Mouse (Mus musculus) erythroblast, adult 5-6 weeks (primary cell): ENCODE measurements around the gene Elane. TPM values are rescaled to one million over a fixed set of nuclear protein-coding genes. Genes with fewer than 3 reads are reported as not detected.

Experiments used
- ATAC-seq: replicated peaks from 2 replicates; pipeline ENCODE4 v1.8.0; 2016; ENCODE audit warnings: moderate number of reproducible peaks, mild to moderate bottlenecking, moderate TSS enrichment, inconsistent platforms; ENCODE audit not compliant: poor library complexity, low FRiP score, severe bottlenecking
- total RNA-seq, 2 experiments: library from RNA; stranded (forward) in 1 of 2; stranded (reverse) in 1 of 2; fragments of 150-400 nt in 1 of 2; fragments of 200-764, 138-1000 nt in 1 of 2; gene quantifications; 2 replicates each; pipeline versions ENCODE4 v1.2.3 to v1.2.4; 2015 to 2017; ENCODE audit warnings: low replicate concordance in 2 of 2

Gene Elane
- total RNA-seq, 2 experiments from 2014 or later = 405 to 996 TPM

GRCm38 (mm10) chr10:79856704-79857451 lies 29.2 kb upstream of the Elane start:
- no peak for ATAC-seq

DNA sequence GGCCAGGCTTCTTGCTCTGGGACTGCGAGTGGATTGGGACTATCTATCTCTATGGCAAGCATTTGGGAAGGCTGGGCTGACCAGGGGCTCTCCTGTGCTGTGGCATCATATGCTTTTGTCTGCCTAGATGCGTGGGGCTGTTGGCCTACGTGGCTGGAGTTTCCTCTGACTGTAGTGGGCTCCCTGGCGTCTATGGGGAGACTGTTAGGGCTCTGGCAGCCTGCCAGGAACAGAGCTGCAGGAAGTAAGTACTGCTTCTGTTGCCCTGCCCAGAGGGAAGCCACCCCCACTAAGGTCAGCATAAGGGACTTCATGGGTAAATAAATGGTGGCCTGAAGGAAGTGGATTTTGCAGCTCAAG lies 28.6 kb upstream of the Elane start:
- no peak for ATAC-seq

- ATAC-seq = no peak
These were observed 28.2 kb upstream of the Elane start for GRCm38 (mm10) chr10:79857894-79858293.

DNA sequence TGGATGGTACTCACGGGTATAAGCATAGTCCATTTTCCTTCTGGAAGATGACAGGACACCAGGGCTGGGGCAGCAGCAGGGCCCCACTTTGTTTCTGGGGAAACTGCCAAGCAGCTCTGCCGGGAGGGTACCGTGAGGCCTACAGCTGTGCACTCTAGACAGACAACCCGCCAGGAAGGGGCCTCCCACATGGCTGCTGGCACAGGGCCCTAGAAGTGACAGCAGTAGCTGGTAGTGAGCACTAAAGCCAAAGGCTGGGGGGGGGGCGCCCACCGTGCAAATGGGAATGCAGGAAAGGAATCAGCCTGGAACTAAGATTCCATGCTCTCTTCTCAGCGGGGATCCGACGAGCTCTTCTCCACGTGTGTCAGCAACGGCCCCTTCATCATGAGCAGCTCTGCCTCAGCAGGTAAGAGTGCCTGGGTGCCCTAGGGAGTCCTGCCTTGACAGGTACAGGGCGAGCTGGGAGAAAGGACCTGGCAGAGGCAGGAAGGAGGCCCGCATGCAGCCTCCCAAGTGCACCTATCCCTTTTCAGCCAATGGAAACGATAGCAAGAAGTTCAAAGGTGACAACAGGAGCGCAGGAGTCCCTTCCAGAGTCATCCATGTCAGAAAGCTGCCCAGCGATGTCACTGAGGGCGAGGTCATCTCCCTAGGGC lies 27.5 kb upstream of the Elane start:
- ATAC-seq = no peak

- ATAC-seq = no peak
These were observed 26.9 kb upstream of the Elane start for GRCm38 (mm10) chr10:79859116-79859515.

DNA sequence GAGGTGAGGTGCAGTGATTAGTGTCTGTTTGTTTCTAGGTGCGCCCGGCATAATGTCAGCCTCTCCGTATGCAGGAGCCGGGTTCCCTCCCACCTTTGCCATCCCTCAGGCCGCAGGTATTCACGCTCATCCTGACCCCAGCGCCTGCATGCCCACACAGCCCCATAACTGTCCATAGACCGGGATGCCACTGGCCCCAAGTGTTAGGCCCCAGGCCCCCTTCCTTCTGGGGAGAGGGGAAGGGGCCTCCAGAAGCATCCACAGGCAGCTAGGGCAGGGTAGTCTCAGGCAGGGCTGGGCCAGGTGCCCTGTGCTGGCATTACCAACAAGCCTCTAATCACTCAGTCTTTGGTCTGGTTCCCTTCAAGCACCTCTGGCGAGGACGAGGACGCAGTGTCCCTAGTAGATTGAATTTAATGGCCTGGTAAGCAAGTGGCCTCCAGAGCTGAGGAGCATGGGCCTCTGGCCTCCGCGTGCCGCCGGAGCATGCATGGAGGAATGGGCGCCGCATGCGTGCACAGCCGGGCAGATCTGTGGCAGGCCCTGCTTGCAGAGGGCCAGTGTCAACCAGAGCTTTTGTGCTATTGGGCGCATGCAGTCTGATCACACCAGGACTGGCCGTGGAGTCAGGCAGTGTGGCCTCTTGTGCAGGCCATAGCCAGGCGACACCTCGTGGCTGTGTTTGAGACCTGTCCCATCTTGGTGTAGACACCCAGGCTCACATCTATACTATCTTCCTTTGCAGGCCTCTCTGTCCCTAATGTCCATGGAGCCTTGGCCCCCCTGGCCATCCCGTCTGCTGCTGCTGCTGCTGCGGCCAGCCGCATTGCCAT lies 25.8 kb upstream of the Elane start:
- no peak for ATAC-seq

DNA sequence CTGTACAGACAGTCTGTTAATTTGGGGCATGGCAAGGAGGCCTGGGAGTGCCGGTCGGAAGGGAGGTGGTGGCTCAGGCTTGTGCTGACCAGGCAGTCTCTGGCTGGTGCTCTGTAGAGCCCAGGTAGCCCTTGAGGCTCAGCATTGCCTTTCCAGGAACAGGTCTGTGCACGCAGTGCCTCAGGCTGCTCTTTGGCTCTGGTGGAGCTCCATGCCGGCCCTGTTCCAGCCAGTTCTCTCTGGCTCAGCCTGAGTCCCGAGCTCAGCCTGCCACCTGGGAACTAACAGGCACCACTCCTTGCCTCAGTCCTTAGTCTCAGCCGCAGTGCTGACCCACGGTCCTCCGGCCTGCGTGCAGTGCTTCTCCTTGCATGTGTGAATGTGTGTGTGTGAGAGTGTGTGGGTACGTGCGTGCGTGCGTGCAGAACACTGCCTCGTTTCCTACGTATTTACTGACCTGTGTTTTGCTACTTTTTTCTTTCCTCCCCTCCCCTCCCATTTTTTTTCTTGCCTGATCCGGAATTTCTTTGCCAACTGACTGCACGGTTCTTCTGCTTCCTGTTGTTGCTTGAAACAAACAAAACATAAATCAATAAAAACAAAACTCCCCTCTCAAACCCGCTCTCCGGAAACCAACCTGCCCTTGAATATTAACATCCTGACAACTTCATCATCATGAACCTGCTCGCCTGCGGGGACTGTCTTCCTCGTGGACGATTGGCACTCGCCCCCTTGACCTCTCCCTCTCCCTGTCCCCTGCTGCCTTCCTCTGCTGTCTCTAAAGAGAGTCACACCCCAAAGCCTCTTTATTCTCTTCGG lies 24.6 kb upstream of the Elane start:
- ATAC-seq = no peak

- ATAC-seq = no peak
These were observed 23.8 kb upstream of the Elane start for GRCm38 (mm10) chr10:79862049-79862788.

DNA sequence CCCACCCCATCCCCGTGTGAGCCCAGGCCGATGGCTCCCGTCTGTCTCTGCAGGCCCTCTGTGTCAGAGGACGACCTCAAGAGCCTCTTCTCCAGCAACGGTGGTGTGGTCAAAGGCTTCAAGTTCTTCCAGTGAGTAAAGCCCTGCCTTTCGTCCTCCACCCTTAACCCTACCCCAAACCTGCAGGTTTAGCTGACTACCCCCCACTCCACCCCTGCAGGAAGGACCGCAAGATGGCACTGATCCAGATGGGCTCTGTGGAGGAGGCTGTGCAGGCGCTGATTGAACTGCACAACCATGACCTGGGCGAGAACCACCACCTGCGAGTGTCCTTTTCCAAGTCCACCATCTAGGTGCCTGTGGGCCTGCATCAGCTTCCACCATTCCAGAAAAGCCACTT lies 23.1 kb upstream of the Elane start:
- no peak for ATAC-seq

DNA sequence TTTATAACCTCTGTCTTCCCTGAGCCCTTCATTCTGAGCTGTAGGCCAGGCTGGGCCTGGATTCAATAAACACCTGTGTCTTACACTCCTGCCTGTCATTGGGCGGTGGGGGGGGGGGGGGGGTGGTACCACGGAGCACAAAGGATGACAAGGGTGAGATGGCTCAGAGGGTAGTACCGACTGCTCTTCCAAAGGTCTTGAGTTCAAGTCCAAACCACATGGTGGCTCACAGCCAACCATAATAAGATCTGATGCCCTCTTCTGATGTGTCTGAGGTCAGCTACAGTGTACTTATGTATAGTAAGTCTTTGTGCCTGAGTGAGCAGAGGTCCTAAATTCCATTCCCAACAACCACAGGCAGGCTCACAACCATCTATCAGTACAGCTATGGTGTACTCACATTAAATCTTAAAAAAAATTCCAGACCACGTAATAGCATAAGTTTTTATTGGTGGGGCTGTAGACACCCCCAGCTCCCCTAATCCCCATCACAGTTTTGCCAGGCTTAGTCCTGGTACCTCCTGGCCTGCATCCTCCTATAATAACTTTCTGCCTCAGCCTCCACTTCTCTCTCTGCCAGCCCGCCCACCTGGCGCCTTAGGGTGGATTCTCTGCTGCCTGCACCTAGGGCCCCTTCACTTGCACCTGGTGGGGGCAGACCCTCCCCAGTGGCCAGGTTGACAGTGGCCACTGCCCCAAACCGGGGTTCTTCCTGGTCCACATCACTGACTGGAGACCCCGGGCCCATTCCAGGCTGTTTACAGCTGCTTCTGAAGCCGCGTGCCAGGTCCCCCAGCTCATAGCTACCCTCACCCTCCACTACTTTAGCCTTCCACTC lies 21.5 kb upstream of the Elane start:
- ATAC-seq = no peak

DNA sequence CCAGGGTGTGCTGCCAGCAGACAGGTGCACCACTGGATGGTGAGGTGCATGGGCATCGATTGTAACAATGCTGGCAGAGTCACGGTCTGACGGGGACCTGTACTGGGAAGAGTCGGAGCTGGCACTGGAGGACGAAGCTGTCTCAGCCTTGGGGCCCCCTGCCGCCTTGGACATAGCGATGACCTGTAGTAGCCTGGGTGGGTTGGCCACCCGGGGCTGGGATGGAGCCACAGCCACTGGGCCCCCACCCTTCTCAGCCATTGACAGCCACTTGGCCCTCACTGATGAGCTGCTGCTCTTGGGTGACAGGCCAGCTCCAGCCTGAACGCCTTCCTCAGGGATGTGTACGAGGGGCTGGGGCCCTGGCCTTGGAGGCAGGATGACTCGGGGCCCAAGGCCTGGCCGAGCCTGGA lies 20.9 kb upstream of the Elane start:
- ATAC-seq = no peak

DNA sequence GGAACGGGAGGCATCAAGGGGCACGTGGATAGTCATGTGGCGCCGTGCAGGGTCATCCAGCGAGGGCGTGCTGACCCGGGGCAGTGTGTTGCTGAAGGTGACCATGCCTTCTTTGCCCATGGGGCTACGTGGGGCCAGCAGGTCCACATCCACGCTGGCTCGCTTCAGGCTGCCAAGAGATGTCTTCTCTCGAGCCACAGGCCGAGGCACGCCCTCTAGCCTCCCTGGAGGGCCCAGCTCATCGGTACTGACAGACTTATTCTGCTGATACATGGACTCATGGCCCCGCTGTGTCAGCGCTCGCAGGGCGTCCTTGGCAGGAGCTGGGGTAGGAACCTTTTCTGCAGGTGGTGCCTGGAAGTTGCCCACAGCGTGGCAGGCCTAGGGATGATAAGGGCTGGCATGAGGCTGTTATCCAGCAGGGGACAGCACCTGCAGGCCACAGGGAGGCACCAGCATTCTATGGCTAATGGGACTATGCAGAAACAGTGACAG lies 20.2 kb upstream of the Elane start:
- ATAC-seq = no peak

GRCm38 (mm10) chr10:79866601-79867000 lies 19.4 kb upstream of the Elane start:
- ATAC-seq = no peak

DNA sequence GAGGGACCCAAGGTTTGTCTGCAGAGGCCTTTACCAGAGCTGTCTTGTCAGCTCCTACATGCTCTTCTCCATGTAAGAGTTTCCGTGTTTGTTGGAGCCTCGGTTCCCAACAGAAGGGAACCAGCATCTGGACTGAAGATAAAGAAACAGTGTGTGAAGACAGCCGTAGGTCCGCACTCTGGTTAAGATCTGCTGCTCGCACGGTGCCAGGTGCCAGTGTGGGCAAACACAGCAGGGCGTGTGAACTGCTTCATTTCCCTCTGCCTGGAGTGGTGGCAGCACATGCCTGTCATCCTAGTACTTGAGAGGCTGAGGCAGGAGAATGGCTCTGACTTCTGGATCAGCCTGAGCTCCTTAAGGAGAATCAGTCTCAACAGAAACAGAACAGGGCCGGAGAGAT lies 14.2 kb upstream of the Elane start:
- ATAC-seq = no peak

DNA sequence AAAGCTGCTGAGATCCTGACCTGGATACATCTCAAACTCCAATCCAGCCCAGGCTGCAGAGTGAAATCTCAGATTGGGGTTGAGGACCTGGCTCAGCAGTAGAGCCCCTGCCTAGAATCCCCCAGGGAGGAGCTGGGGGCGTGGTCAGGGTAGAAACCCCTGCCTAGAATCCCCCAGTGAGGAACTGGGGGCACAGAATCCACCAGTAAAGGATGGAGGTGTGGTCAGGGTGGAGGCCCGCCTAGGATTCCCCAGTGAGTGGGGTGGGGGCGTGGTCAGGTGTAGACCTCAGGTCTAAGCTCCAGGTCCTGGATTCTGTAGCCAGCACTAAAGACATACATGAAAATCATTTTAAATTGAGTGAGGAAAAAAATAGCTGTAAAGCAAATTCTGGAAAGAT lies 13.2 kb upstream of the Elane start:
- no peak for ATAC-seq

GRCm38 (mm10) chr10:79873313-79873712 lies 12.7 kb upstream of the Elane start:
- ATAC-seq = no peak

DNA sequence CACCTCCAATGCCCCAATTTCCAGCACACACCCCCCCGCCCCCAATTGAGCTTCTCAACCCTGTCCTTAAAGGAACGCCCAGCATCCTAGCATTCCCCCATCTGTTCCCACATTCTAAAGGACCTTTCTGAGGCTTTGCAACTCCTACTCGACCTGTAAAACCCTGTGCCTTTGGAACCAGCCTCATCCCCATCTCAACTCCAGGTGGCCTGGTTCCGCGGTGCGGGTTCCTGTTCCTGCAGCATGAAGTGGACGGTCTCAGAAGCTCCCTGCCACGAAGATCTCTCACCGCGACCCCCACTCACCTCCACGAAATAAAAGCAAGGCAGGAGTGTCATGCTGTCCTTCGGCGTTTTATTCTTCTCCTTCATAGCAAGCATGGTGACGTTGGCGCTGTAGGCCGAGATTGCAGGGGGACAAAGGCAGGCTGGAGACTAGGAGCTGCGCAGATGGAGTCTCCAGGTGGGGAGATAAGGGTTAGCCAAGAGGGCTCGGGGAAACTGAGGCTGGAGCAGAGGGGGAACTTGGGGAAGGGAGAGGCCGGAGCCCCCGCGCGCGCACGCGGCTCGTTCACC lies 12.2 kb upstream of the Elane start:
- no peak for ATAC-seq

DNA sequence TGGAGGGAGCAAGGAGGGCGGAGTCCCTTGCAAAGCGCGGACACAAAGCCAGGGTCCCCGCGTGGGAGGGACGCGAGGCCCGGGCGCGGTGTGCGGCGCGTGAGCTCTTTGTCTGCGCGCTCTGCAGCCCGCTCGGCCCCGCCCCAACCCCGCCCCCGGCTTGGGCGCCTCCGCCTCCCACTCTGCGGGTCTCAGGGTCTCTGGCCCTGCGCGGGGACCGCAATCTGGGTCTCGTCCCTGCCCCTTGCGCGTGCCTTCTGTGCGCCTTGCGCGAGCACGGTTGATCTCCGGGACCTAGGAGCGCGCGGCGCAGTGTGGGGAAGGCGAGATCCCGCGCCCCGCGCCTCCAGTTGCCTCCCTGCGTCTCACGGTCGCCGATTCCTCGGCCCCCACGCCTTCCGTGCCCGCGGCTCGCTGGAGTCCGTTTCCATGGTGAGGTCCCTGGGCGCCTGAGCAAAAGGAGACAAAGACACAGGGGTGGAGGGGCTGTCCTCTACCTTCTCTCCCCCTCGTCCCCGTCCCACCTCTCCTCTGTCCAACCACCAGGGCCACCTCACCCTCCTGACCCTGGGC lies 11.7 kb upstream of the Elane start, which contains the start of the genes Prtn3 and Plppr3:
TSS of gene Prtn3 (plus strand) at position 187 of the 573 bp plus-strand sequence.
TSS of gene Plppr3 (minus strand) at position 345 of the 573 bp plus-strand sequence.
- no peak for ATAC-seq
